Comparison of ENCODE assay signal across 9 mouse cellular contexts in genomic region chr3:96558159-96558558, GRCm38 (mm10). TPM values are rescaled to one million over a fixed set of nuclear protein-coding genes. Genes with fewer than 3 reads are reported as not detected.
A peak's percentile ranks its signal among the peaks of the same experiment; 100 is the strongest.
DNase-seq lines count a peak whose midpoint lies in the region; ATAC-seq and TF ChIP-seq lines count a peak whose summit lies in the region.
"Had no signal": no experiment of that assay in that cellular context is flagged by ENCODE, and none has a peak within 500 bp of the region (broad histone marks: within the 10 kb centered on the region; RNA-seq: fewer than 3 reads in every experiment).

No protein-coding gene starts in this region.

- TF ChIP-seq CTCF in liver, postnatal 0 days (IDR thresholded peaks at IDR 0.05; ENCODE audit: low read depth) = no peak

- H3K27me3 ChIP-seq in lung, embryonic 15.5 days = no peaks in the 10 kb centered on the region
- no peaks in the 10 kb centered on the region for H3K27me3 ChIP-seq in embryonic facial prominence, embryonic 14.5 days (replicated peaks; ENCODE audit: control insufficient read depth, insufficient read depth, low read length)
- H3K27me3 ChIP-seq in liver, postnatal 0 days (ENCODE audit: insufficient read depth, low read length) = no peaks in the 10 kb centered on the region

- peak overlapping the region; percentile 76 for H3K4me2 ChIP-seq in lung, embryonic 15.5 days
- H3K4me2 ChIP-seq in embryonic facial prominence, embryonic 14.5 days (ENCODE audit: low read depth, low read length) = peak overlapping the region; percentile 84
- H3K4me2 ChIP-seq in liver, postnatal 0 days (ENCODE audit: low read depth, low read length) = peak overlapping the region; percentile 70

- peak overlapping the region; percentile 86 for H3K27ac ChIP-seq in lung, embryonic 15.5 days
- peak overlapping the region; percentile 86 for H3K27ac ChIP-seq in embryonic facial prominence, embryonic 14.5 days (replicated peaks; ENCODE audit: low read depth, low read length)
- peak overlapping the region; percentile 99 for H3K27ac ChIP-seq in liver, postnatal 0 days (ENCODE audit: low read depth)

- peak overlapping the region; percentile 80 for H3K9ac ChIP-seq in lung, embryonic 15.5 days
- H3K9ac ChIP-seq in embryonic facial prominence, embryonic 14.5 days (ENCODE audit: low read depth, low read length) = peak overlapping the region; percentile 78
- H3K9ac ChIP-seq in liver, postnatal 0 days (replicated peaks) = peak overlapping the region; percentile 98

- peaks cover 20% of the 10 kb centered on the region for H3K36me3 ChIP-seq in lung, embryonic 15.5 days
- peaks cover 22% of the 10 kb centered on the region for H3K36me3 ChIP-seq in embryonic facial prominence, embryonic 14.5 days (ENCODE audit: control insufficient read depth, insufficient read depth, low read length)
- H3K36me3 ChIP-seq in liver, postnatal 0 days (replicated peaks; ENCODE audit: insufficient read depth, low read length) = peaks cover 25% of the 10 kb centered on the region

- ATAC-seq in lung, embryonic 15.5 days (ENCODE audit: borderline replicate concordance, extremely low read depth, low FRiP score, low TSS enrichment) = no peak
- ATAC-seq in embryonic facial prominence, embryonic 14.5 days (ENCODE audit: low read depth) = no peak
- ATAC-seq in inflammation-experienced regulatory T-cells, adult 6 months = peak; percentile 6
- no peak for ATAC-seq in liver, postnatal 0 days
- no peak for ATAC-seq in cerebellum, adult (ENCODE audit: insufficient number of reproducible peaks, low FRiP score, low TSS enrichment)

- no peaks in the 10 kb centered on the region for H3K9me3 ChIP-seq in lung, embryonic 15.5 days
- H3K9me3 ChIP-seq in embryonic facial prominence, embryonic 14.5 days (ENCODE audit: control insufficient read depth, low read length) = no peaks in the 10 kb centered on the region
- no peaks in the 10 kb centered on the region for H3K9me3 ChIP-seq in liver, postnatal 0 days (ENCODE audit: low read length)

- under 1% methylated on average over 17 of the region's 17 CpGs for WGBS in lung, embryonic 15.5 days
- WGBS in embryonic facial prominence, embryonic 14.5 days = under 1% methylated on average over 17 of the region's 17 CpGs
- WGBS in liver, postnatal 0 days (ENCODE audit: insufficient replicate concordance) = 0% methylated on average over 17 of the region's 17 CpGs

- peaks cover 69% of the 10 kb centered on the region for H3K4me1 ChIP-seq in lung, embryonic 15.5 days
- peaks cover 34% of the 10 kb centered on the region for H3K4me1 ChIP-seq in embryonic facial prominence, embryonic 14.5 days (ENCODE audit: control insufficient read depth, insufficient read depth, low read length)
- H3K4me1 ChIP-seq in liver, postnatal 0 days (ENCODE audit: insufficient read depth) = peaks cover 16% of the 10 kb centered on the region; the same call in 1 of the 2 replicates

- peak overlapping the region; percentile 70 for H3K4me3 ChIP-seq in lung, embryonic 15.5 days
- peak overlapping the region; percentile 64 for H3K4me3 ChIP-seq in embryonic facial prominence, embryonic 14.5 days (ENCODE audit: low read depth, low read length)
- H3K4me3 ChIP-seq in liver, postnatal 0 days (ENCODE audit: low read depth, low read length) = peak overlapping the region; percentile 91

- TF ChIP-seq EP300 in liver, postnatal 0 days (IDR thresholded peaks at IDR 0.05; ENCODE audit: low read depth) = no peak

- DNase-seq in lung, postnatal 25 days (ENCODE audit: low spot score) = no peak
- no peak for DNase-seq in embryonic facial prominence, embryonic 14.5 days (ENCODE audit: low spot score)
- DNase-seq in liver, postnatal 0 days = peak; percentile 62
- peak; percentile 58 for DNase-seq in thymus, postnatal 25 days
- no peak for DNase-seq in ovary, postnatal 14 days (ENCODE audit: low spot score)

RNA-seq across cellular contexts. Expression of gene Txnip, which starts 0.4 kb away (rescaled TPM):
- 129 and 141 TPM in 2 replicates for polyA plus RNA-seq in lung, embryonic 15.5 days (2015; fragmentation: Nextera tagmentation; extraction: Ambion mirVana)
- 160 and 166 TPM in 2 replicates for polyA plus RNA-seq in embryonic facial prominence, embryonic 14.5 days (2014; fragmentation: Nextera tagmentation; extraction: Ambion mirVana)
- polyA plus RNA-seq in inflammation-experienced regulatory T-cells, adult 6 months (2017; shearing (Covaris generic)) = 100 to 1,000 TPM; 160 to 366 (median 354) TPM
- 65.3 and 72.4 TPM in 2 replicates for polyA plus RNA-seq in liver, postnatal 0 days (2015; fragmentation: Nextera tagmentation; extraction: Ambion mirVana)

RNA-seq across cellular contexts. Expression of gene Gm16253, which starts 18.6 kb away (rescaled TPM):
- polyA plus RNA-seq in lung, embryonic 15.5 days (2015; fragmentation: Nextera tagmentation; extraction: Ambion mirVana) = 1.1 and 1.3 TPM in 2 replicates
- 0.55 TPM in 1 of 2 replicates, not detected in the other for polyA plus RNA-seq in embryonic facial prominence, embryonic 14.5 days (2014; fragmentation: Nextera tagmentation; extraction: Ambion mirVana)
- polyA plus RNA-seq in inflammation-experienced regulatory T-cells, adult 6 months (2017; shearing (Covaris generic)) = 1 to 10 TPM in 1 of 3 experiments, not detected in 2; 2.1 TPM
- polyA plus RNA-seq in liver, postnatal 0 days (2015; fragmentation: Nextera tagmentation; extraction: Ambion mirVana) = not detected in 2 replicates
- polyA plus RNA-seq: brain, embryonic 14.5 days had no signal

RNA-seq across cellular contexts. Expression of gene Hfe2, which starts 33.2 kb away (rescaled TPM):
- 0.55 and 0.57 TPM in 2 replicates for polyA plus RNA-seq in lung, embryonic 15.5 days (2015; fragmentation: Nextera tagmentation; extraction: Ambion mirVana)
- polyA plus RNA-seq in embryonic facial prominence, embryonic 14.5 days (2014; fragmentation: Nextera tagmentation; extraction: Ambion mirVana) = 28.3 and 36.4 TPM in 2 replicates
- polyA plus RNA-seq in inflammation-experienced regulatory T-cells, adult 6 months (2017; shearing (Covaris generic)) = not detected
- polyA plus RNA-seq in liver, postnatal 0 days (2015; fragmentation: Nextera tagmentation; extraction: Ambion mirVana) = 19.2 and 21.8 TPM in 2 replicates

RNA-seq across cellular contexts. Expression of gene Polr3gl, which starts 35.8 kb away (rescaled TPM):
- 38.3 and 39.8 TPM in 2 replicates for polyA plus RNA-seq in lung, embryonic 15.5 days (2015; fragmentation: Nextera tagmentation; extraction: Ambion mirVana)
- polyA plus RNA-seq in embryonic facial prominence, embryonic 14.5 days (2014; fragmentation: Nextera tagmentation; extraction: Ambion mirVana) = 8.9 and 11.0 TPM in 2 replicates
- polyA plus RNA-seq in inflammation-experienced regulatory T-cells, adult 6 months (2017; shearing (Covaris generic)) = 10 to 100 TPM; 26.9 to 48.9 (median 33.8) TPM
- polyA plus RNA-seq in liver, postnatal 0 days (2015; fragmentation: Nextera tagmentation; extraction: Ambion mirVana) = 12.9 and 14.7 TPM in 2 replicates

RNA-seq across cellular contexts. Expression of gene Ankrd34a, which starts 38.3 kb away (rescaled TPM):
- 1.8 and 2.2 TPM in 2 replicates for polyA plus RNA-seq in lung, embryonic 15.5 days (2015; fragmentation: Nextera tagmentation; extraction: Ambion mirVana)
- 2.7 and 3.0 TPM in 2 replicates for polyA plus RNA-seq in embryonic facial prominence, embryonic 14.5 days (2014; fragmentation: Nextera tagmentation; extraction: Ambion mirVana)
- under 1 TPM in 1 of 3 experiments, not detected in 2; 0.17 TPM for polyA plus RNA-seq in inflammation-experienced regulatory T-cells, adult 6 months (2017; shearing (Covaris generic))
- polyA plus RNA-seq in liver, postnatal 0 days (2015; fragmentation: Nextera tagmentation; extraction: Ambion mirVana) = not detected in 2 replicates

Comparison
In these comparisons a context has a peak if more than half of its experiments do, and no peak if none do; other contexts are left out.
1. DNase-seq: peak in liver, postnatal 0 days (single experiment) and thymus, postnatal 25 days (single experiment); none in lung, postnatal 25 days (single experiment), embryonic facial prominence, embryonic 14.5 days (single experiment) and ovary, postnatal 14 days (single experiment).
2. RNA of gene Hfe2, which starts 33.2 kb away (polyA plus RNA-seq): 28.3 to 36.4 TPM in embryonic facial prominence, embryonic 14.5 days and 19.2 to 21.8 TPM in liver, postnatal 0 days; 0.55 to 0.57 TPM in lung, embryonic 15.5 days and not detected in inflammation-experienced regulatory T-cells, adult 6 months; every median in the first group is over 10 times any median in the second.
3. Peak in every context shown above with its lines, with median percentiles within 50 percentile points of each other: H3K27ac ChIP-seq, H3K4me2 ChIP-seq, H3K4me3 ChIP-seq and H3K9ac ChIP-seq.